Mouse (Mus musculus): ENCODE measurements at regions not wholly inside any gene's neighbourhood (a gene's known extent, or its start where the extent isn't known, plus 50 kb on each side); places are given as distances from the start of the nearest gene placed in this dataset.

DNA sequence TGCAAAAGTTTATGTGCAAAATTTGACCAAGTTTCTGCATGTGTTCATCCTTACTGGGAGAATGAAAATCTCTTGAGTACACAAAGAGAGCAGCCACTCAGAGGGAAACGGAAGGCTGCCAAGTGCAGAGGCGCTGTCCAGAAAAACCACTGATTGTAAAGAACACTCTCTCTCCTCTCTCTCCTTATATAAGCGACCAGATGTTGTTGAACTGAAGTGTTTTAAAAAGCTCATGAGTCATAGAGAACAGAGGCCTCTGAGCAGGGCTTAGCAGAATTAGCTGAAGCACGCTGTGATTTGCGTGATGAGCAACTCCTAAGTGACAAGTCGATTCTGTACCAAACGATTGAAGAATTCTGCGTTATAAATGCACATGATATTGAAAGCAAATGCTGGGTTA, 68.5 kb upstream of the Arhgap21 start:
- H3K27ac ChIP-seq, result 0 out of 2 replicates have a peak overlapping the region, but pooled peaks have one; percentile 48
- WGBS, result 24% methylated on average over 8 of the region's 8 CpGs
- no peaks in the 10 kb centered on the region for H3K9me3 ChIP-seq (replicated peaks)
- no peaks in the 10 kb centered on the region for H3K36me3 ChIP-seq (ENCODE audit: poor library complexity, severe bottlenecking)
- peaks cover 5% of the 10 kb centered on the region; the same call in 1 of the 2 replicates for H3K27me3 ChIP-seq
- H3K4me2 ChIP-seq, result no peak overlapping the region
- ATAC-seq, result peak; percentile 69
- peaks cover 18% of the 10 kb centered on the region for H3K4me1 ChIP-seq
- no peak overlapping the region for H3K4me3 ChIP-seq
- H3K9ac ChIP-seq, result no peak overlapping the region

DNA sequence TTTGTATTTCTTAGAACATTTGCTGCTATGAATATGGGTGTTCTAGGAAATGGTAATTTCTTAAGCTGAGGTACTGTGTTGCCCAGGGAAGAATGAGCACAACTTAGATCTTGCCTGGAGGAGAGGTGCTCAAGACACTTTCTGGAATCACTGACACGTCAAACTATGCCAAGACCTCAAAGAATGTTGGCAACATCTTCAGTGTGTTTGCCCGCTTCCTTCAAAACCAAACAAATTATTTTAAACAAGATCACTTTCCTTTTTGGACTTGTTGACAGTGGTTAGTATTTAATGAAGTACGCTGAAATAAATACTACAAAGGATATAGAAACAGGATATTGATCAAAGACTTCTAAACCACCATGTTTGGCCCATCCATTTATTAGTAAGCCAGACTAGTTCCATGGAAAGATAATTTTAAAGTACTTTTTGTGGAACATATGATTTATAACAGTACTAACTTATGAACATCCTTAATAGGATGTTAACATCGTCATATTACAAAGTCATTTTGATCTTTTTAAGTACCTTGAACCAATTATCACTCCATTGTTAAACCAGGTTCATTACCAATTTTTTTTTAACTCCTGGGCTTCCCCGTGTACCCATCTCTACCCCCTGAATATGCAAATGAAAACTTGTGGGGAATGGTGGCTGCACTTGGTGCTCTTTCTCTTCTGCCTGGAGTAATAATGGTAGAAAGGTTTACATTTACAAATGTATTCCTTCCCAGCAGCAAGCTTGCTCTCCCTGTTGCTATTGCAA, 67.4 kb upstream of the Arhgap21 start:
- Histone ChIP-seq H3K4me2 (no peak overlapping the region), H3K4me1 (peaks cover 18% of the 10 kb centered on the region), H3K9me3 (replicated peaks) (no peaks in the 10 kb centered on the region), H3K27me3 (no peaks in the 10 kb centered on the region), H3K36me3 (ENCODE audit: poor library complexity, severe bottlenecking) (no peaks in the 10 kb centered on the region), H3K27ac (no peak overlapping the region), H3K4me3 (no peak overlapping the region), H3K9ac (no peak overlapping the region)
- WGBS, result 77% methylated on average over 5 of the region's 5 CpGs
- ATAC-seq, result no peak

DNA sequence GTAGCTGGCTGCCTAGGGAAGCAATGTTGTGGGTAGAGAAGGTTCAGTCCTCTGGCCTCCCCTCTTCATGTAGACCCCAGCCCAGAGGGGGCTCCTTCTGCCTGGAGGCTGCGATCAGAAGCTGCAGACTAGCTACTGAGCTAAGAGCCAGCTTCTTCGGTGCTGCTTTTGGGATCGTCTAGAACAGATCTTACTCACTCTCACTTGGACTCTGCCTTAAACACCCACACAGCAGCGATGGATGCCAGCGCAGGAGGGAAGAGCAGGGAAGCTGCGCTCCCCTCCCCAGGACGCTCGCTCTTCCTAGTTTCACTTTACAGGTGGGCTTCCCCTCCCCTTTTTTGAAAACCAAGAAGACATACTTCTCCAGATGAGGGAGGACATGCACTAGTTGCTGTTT, 66.0 kb upstream of the Arhgap21 start:
- WGBS, result 61% methylated on average over 8 of the region's 8 CpGs

DNA sequence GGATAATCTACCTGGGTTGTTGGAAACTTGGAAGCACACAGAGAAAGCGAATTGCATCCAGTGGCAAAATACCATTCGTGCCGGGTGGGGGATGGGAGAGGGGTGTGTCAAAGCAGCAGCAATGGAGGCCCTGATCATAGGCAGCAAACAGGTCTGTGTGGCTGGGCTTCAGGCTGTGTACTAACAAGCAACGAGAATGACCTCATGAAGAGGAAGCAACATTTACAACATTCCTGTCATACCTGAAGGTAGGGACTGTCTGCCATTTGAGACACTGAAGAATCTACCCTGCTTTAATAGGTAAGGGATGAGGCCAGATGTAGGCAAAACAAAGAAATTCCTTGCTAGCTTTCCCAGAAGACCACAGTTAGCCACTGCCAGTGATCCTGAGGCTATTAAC, 62.0 kb upstream of the Arhgap21 start:
- H3K27me3 ChIP-seq, result no peaks in the 10 kb centered on the region
- H3K4me1 ChIP-seq, result no peaks in the 10 kb centered on the region
- no peak overlapping the region for H3K27ac ChIP-seq
- H3K4me2 ChIP-seq, result no peak overlapping the region
- no peaks in the 10 kb centered on the region for H3K9me3 ChIP-seq (replicated peaks)
- no peak overlapping the region for H3K9ac ChIP-seq
- WGBS, result 70% methylated on average over 4 of the region's 4 CpGs
- no peak for ATAC-seq
- H3K4me3 ChIP-seq, result no peak overlapping the region
- H3K36me3 ChIP-seq (ENCODE audit: poor library complexity, severe bottlenecking), result no peaks in the 10 kb centered on the region

More for the DNA sequence above, 66.0 kb upstream of the Arhgap21 start:
- Histone ChIP-seq H3K9me3 (replicated peaks) (no peaks in the 10 kb centered on the region), H3K9ac (no peak overlapping the region), H3K4me1 (peaks cover 18% of the 10 kb centered on the region), H3K27ac (no peak overlapping the region), H3K36me3 (ENCODE audit: poor library complexity, severe bottlenecking) (no peaks in the 10 kb centered on the region), H3K4me2 (no peak overlapping the region), H3K27me3 (no peaks in the 10 kb centered on the region), H3K4me3 (no peak overlapping the region)
- ATAC-seq, result no peak

DNA sequence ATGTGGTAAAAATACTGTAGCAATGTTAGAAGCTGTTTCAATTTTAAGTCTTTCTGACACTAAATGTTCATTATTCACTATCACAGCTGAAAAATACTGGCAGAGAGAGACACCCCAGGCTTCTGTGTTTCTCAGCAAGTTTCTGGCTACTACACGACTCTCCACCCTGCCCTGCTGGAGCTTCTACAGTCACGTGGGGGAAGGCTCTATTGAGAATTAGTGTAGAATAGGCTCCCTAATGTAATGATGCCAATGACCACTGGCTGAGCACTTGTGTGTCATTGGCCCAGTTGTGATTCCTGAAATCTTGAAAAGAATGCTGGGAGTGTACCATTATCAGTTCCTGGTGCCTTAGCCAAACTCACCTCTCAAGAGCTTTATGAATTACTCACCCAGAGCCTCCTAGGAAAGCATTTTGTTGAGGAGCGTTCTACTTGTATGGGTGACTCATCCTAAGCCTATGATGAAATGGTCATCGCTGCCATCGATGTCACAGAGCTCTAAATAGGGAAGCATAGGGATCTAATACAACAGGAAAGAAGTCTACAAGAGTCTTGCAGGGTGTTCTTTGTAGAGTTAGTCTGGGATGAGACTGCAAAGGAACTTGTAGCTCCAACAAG, 60.8 kb upstream of the Arhgap21 start:
- ATAC-seq, result no peak
- Histone ChIP-seq H3K4me2 (no peak overlapping the region), H3K36me3 (ENCODE audit: poor library complexity, severe bottlenecking) (no peaks in the 10 kb centered on the region), H3K27ac (no peak overlapping the region), H3K9me3 (replicated peaks) (no peaks in the 10 kb centered on the region), H3K27me3 (no peaks in the 10 kb centered on the region), H3K4me3 (no peak overlapping the region), H3K9ac (no peak overlapping the region), H3K4me1 (no peaks in the 10 kb centered on the region)
- 79% methylated on average over 5 of the region's 5 CpGs for WGBS

DNA sequence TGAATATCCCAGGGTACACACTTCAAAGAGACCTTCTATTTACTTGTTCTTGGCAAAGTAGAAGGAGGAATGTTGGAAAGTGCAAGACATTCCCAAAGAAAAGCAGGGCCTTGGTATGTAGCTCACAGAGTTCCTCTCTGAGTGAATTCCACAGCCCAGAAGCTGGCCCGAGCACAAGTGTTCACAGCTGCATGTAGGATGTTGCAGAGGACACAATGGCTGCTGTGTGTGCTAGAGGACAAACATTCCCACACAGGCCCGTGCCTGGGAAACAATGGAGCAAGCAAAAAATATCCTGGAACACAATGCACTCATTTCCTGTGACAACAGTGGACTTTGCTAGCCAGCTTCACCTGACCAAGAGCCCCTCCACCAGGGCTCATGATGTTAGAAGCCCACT, 59.9 kb upstream of the Arhgap21 start:
- Histone ChIP-seq H3K9ac (no peak overlapping the region), H3K27ac (no peak overlapping the region), H3K4me3 (no peak overlapping the region), H3K4me1 (no peaks in the 10 kb centered on the region), H3K27me3 (no peaks in the 10 kb centered on the region), H3K36me3 (ENCODE audit: poor library complexity, severe bottlenecking) (no peaks in the 10 kb centered on the region), H3K4me2 (no peak overlapping the region), H3K9me3 (replicated peaks) (no peaks in the 10 kb centered on the region)
- 28% methylated on average over 2 of the region's 2 CpGs for WGBS
- no peak for ATAC-seq

DNA sequence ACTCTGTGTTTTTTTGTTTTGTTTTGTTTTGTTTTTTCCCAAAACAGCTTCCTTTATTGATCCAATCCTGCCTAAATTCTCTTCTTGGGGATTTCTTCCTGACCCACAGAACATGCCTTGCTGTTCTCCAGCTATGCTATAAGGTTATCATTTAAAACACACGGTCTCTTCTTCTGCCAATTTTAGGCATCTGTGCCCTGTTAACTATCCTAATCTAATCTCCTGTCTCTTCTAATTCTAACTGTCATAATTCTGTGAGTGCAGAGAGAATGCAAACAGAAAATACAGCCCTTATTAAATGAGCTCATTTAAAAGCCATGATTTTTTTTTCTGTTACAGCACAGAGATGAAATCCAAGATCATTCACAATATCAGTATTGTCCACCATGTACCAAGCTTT, 49.9 kb upstream of the Arhgap21 start:
- no peak overlapping the region for H3K27ac ChIP-seq
- no peak overlapping the region for H3K4me2 ChIP-seq
- H3K4me1 ChIP-seq, result no peaks in the 10 kb centered on the region
- no peak for ATAC-seq
- H3K9ac ChIP-seq, result no peak overlapping the region
- no peaks in the 10 kb centered on the region for H3K27me3 ChIP-seq
- no peak overlapping the region for H3K4me3 ChIP-seq
- H3K36me3 ChIP-seq (ENCODE audit: poor library complexity, severe bottlenecking), result no peaks in the 10 kb centered on the region
- WGBS, result 87% methylated on average over 1 of the region's 1 CpGs
- no peaks in the 10 kb centered on the region for H3K9me3 ChIP-seq (replicated peaks)
